Mouse (Mus musculus): Measurements from ENCODE around the gene Shd.

GRCm38 (mm10) chr17:56003000-56003399, 32.7 kb downstream of the Shd start:
- TF ChIP-seq POLR2A (IDR thresholded peaks at IDR 0.05; ENCODE audit: low read depth, low read length) (no peak), CTCF (conservative IDR thresholded peaks at IDR 0.05; ENCODE audit: insufficient read depth, insufficient read length, low read depth, low read length) (no peak)

All from kidney, adult 2 months (tissue).